Mouse (Mus musculus): ENCODE measurements around the gene Kcnh1.

Kcnh1 gene

GRCm38 (mm10) chr1:192268878-192269277 is 78.3 kb downstream of the Kcnh1 start:
- no peak for DNase-seq (ENCODE audit: low read depth, low spot score)

GRCm38 (mm10) chr1:192269911-192270310 is 79.3 kb downstream of the Kcnh1 start:
- no peak for DNase-seq (ENCODE audit: low read depth, low spot score)

- DNase-seq (ENCODE audit: low read depth, low spot score), result no peak
Observed at GRCm38 (mm10) chr1:192277801-192278385, 87.3 kb downstream of the Kcnh1 start.

GRCm38 (mm10) chr1:192284340-192284739 is 93.8 kb downstream of the Kcnh1 start:
- no peak for DNase-seq (ENCODE audit: low read depth, low spot score)

GRCm38 (mm10) chr1:192284950-192285349 is 94.4 kb downstream of the Kcnh1 start:
- DNase-seq (ENCODE audit: low read depth, low spot score), result no peak

- DNase-seq (ENCODE audit: low read depth, low spot score), result no peak
Observed at GRCm38 (mm10) chr1:192288456-192288855, 97.9 kb downstream of the Kcnh1 start.

- no peak for DNase-seq (ENCODE audit: low read depth, low spot score)
Observed at GRCm38 (mm10) chr1:192291286-192291685, 100.7 kb downstream of the Kcnh1 start.

GRCm38 (mm10) chr1:192293391-192293790 is 102.8 kb downstream of the Kcnh1 start:
- DNase-seq (ENCODE audit: low read depth, low spot score), result no peak

- DNase-seq (ENCODE audit: low read depth, low spot score), result no peak
Observed at GRCm38 (mm10) chr1:192293921-192294320, 103.3 kb downstream of the Kcnh1 start.

GRCm38 (mm10) chr1:192295243-192295860 is 104.8 kb downstream of the Kcnh1 start:
- no peak for DNase-seq (ENCODE audit: low read depth, low spot score)

- DNase-seq (ENCODE audit: low read depth, low spot score), result no peak
Observed at GRCm38 (mm10) chr1:192295902-192296301, 105.3 kb downstream of the Kcnh1 start.

GRCm38 (mm10) chr1:192297481-192298128 is 107.0 kb downstream of the Kcnh1 start:
- DNase-seq (ENCODE audit: low read depth, low spot score), result peak; percentile 11

- DNase-seq (ENCODE audit: low read depth, low spot score), result no peak
Observed at GRCm38 (mm10) chr1:192300417-192300816, 109.8 kb downstream of the Kcnh1 start.

GRCm38 (mm10) chr1:192303615-192304014 is 113.0 kb downstream of the Kcnh1 start:
- no peak for DNase-seq (ENCODE audit: low read depth, low spot score)

- DNase-seq (ENCODE audit: low read depth, low spot score), result no peak
Observed at GRCm38 (mm10) chr1:192305155-192305554, 114.6 kb downstream of the Kcnh1 start.

GRCm38 (mm10) chr1:192307055-192307454 is 116.5 kb downstream of the Kcnh1 start:
- DNase-seq (ENCODE audit: low read depth, low spot score), result no peak

GRCm38 (mm10) chr1:192311298-192311697 is 120.7 kb downstream of the Kcnh1 start:
- no peak for DNase-seq (ENCODE audit: low read depth, low spot score)

- peak; percentile 8 for DNase-seq (ENCODE audit: low read depth, low spot score)
Observed at GRCm38 (mm10) chr1:192311851-192312438, 121.4 kb downstream of the Kcnh1 start.

- no peak for DNase-seq (ENCODE audit: low read depth, low spot score)
Observed at GRCm38 (mm10) chr1:192312446-192312845, 121.9 kb downstream of the Kcnh1 start.

GRCm38 (mm10) chr1:192312998-192313397 is 122.4 kb downstream of the Kcnh1 start:
- DNase-seq (ENCODE audit: low read depth, low spot score), result no peak

GRCm38 (mm10) chr1:192313571-192313972 is 123.0 kb downstream of the Kcnh1 start:
- DNase-seq (ENCODE audit: low read depth, low spot score), result no peak

GRCm38 (mm10) chr1:192314044-192314443 is 123.5 kb downstream of the Kcnh1 start:
- no peak for DNase-seq (ENCODE audit: low read depth, low spot score)

Data from R1 (cell line).